Mouse (Mus musculus): Measurements from ENCODE around the gene Abcc3.

- TF ChIP-seq CTCF (IDR thresholded peaks at IDR 0.05) (no peak), EP300 (IDR thresholded peaks at IDR 0.05) (no peak)
These were observed 2.9 kb downstream of the Abcc3 start for GRCm38 (mm10) chr11:94389724-94390396.
